Mouse (Mus musculus) G1E (cell line): ENCODE data around the gene Fermt3.

Experiments
- CTCF ChIP-seq: IDR thresholded peaks from 2 replicates; pipeline ENCODE4 v1.5.1; 2012; ENCODE audit warnings: low read depth, low read length, inconsistent platforms, mixed read lengths
- GATA1 ChIP-seq: IDR thresholded peaks from 2 replicates; pipeline ENCODE4 v1.6.1; 2012; ENCODE audit warnings: borderline replicate concordance, low read length, inconsistent platforms, mixed read lengths
- GATA2 ChIP-seq: IDR thresholded peaks from 2 replicates; pipeline ENCODE4 v1.6.1; 2012; ENCODE audit warnings: low read depth, low read length, inconsistent platforms, borderline replicate concordance

DNA sequence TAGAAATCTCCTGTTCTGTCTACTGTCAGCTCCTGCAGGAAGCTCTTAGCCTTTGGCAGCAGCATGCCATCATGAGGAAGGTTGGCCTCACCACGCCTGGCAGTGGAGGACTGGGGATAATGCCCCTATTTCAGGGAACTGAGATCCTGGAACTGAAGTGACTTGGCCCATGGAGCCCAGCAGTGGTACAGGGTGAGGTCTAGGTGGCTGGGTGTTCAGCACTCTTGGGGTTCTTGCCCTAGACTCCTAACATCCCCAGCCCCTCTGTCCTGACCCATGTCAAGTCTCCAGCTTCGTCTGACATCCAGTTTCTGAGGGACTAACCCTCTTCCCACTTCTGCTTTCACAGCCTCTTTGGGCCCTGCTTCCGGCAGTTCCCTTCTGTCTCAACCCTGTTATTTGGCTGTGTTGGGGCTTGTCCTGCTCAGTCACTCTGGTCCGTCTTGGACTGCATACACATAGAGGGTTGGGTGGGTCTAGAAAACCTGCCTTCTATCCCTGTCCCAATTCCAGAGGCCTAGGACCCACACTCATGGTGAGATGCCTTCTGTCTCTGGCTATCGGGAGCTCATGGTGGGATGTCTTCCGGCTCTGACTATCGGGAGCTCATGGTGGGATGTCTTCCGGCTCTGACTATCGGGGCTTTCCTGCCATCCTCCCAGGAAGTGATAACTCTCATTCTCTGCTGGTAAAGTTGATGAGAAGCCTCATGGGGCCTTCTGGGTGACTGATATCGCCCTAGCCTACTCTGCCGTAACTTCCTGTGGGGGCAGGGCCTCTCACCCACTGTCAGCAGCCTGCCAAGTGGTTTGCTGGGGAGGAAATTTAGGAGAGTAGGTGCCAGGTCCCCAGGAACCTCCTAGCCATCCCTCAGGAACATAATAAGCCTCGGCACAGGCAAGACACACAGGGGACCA lies 1.5 kb downstream of the Fermt3 start:
- TF ChIP-seq GATA1: no peak
- no peak for TF ChIP-seq CTCF
- TF ChIP-seq GATA2: no peak
